Mouse (Mus musculus) megakaryocyte-erythroid progenitor cell, adult 5-6 weeks (primary cell): ENCODE data around the gene Dpysl4. TPM values are rescaled to one million over a fixed set of nuclear protein-coding genes. Genes with fewer than 3 reads are reported as not detected.

Experiments
- ATAC-seq: replicated peaks from 2 replicates; pipeline ENCODE4 v1.8.0; 2016; ENCODE audit warnings: mild to moderate bottlenecking, inconsistent platforms; ENCODE audit not compliant: severe bottlenecking, poor library complexity, low FRiP score, low TSS enrichment
- total RNA-seq, 2 experiments: library from RNA; stranded (forward) in 1 of 2; stranded (reverse) in 1 of 2; fragments of 200-1000, 215-1000 nt in 1 of 2; fragments of >200 nt in 1 of 2; fragmentation: Nextera tagmentation in 1 of 2; gene quantifications; 2 replicates each; pipeline ENCODE4 v1.2.3; 2014 to 2017

The Dpysl4 gene
- total RNA-seq, 2 experiments from 2014 or later = not detected

GRCm38 (mm10) chr7:139094761-139095160 is 9.0 kb downstream of the Dpysl4 start:
- no peak for ATAC-seq

GRCm38 (mm10) chr7:139095282-139095681 is 9.5 kb downstream of the Dpysl4 start:
- no peak for ATAC-seq

GRCm38 (mm10) chr7:139096399-139096798 is 10.6 kb downstream of the Dpysl4 start:
- no peak for ATAC-seq

GRCm38 (mm10) chr7:139100531-139101095 is 14.8 kb downstream of the Dpysl4 start:
- ATAC-seq = no peak

GRCm38 (mm10) chr7:139101286-139101804 is 15.5 kb downstream of the Dpysl4 start:
- no peak for ATAC-seq

- ATAC-seq = no peak
These were observed 16.0 kb downstream of the Dpysl4 start for GRCm38 (mm10) chr7:139101826-139102225.

- no peak for ATAC-seq
These were observed 18.2 kb downstream of the Dpysl4 start for GRCm38 (mm10) chr7:139103960-139104381.

GRCm38 (mm10) chr7:139105076-139105475 is 19.3 kb downstream of the Dpysl4 start:
- ATAC-seq = no peak

GRCm38 (mm10) chr7:139105705-139106104 is 19.9 kb downstream of the Dpysl4 start:
- no peak for ATAC-seq

GRCm38 (mm10) chr7:139107908-139108650 is 22.3 kb downstream of the Dpysl4 start:
- ATAC-seq = no peak

GRCm38 (mm10) chr7:139119152-139119774 is 33.5 kb downstream of the Dpysl4 start:
- peak; percentile 98 for ATAC-seq

GRCm38 (mm10) chr7:139119775-139120153 is 34.0 kb downstream of the Dpysl4 start:
- ATAC-seq = no peak

GRCm38 (mm10) chr7:139125881-139126280 is 40.1 kb downstream of the Dpysl4 start:
- no peak for ATAC-seq

- ATAC-seq = no peak
These were observed 40.7 kb downstream of the Dpysl4 start for GRCm38 (mm10) chr7:139126549-139126948.

- ATAC-seq = no peak
These were observed 43.2 kb downstream of the Dpysl4 start for GRCm38 (mm10) chr7:139128994-139129393.

GRCm38 (mm10) chr7:139130361-139130760 is 44.6 kb downstream of the Dpysl4 start:
- ATAC-seq = no peak

- ATAC-seq = no peak
These were observed 45.7 kb downstream of the Dpysl4 start for GRCm38 (mm10) chr7:139131538-139131937.

- ATAC-seq = no peak
These were observed 47.6 kb downstream of the Dpysl4 start for GRCm38 (mm10) chr7:139133446-139133845.

GRCm38 (mm10) chr7:139135236-139135635 is 49.4 kb downstream of the Dpysl4 start:
- ATAC-seq = no peak

- no peak for ATAC-seq
These were observed 51.2 kb downstream of the Dpysl4 start for GRCm38 (mm10) chr7:139136906-139137491.
